Mouse (Mus musculus): ENCODE data around the gene Cyp2d11. TPM values are rescaled to one million over a fixed set of nuclear protein-coding genes. Genes with fewer than 3 reads are reported as not detected.
"Not testable (repeated sequence)": the region's sequence is repeated elsewhere in the genome, so short reads cannot be mapped to it uniquely, and the experiment has no call there.

Gene Cyp2d11
- polyA plus RNA-seq, 1 experiment from 2014 or later, result not detected

GRCm38 (mm10) chr15:82406981-82407380, 13.2 kb upstream of the Cyp2d11 start, which contains the start of gene Cyp2d10:
Gene Cyp2d10 (minus strand): TSS chr15:82407195.
- no peak within 1 kb of the TSS for H3K4me3 ChIP-seq
- no peak within 1 kb of the TSS for H3K9ac ChIP-seq (replicated peaks)
- no peaks in the 10 kb centered on the region for H3K27me3 ChIP-seq
- H3K4me2 ChIP-seq (replicated peaks), result no peak within 1 kb of the TSS
- no peaks in the 10 kb centered on the region for H3K9me3 ChIP-seq
- 93% methylated on average over 6 of the region's 6 CpGs for WGBS
- H3K36me3 ChIP-seq, result no peaks in the 10 kb centered on the region
- no peak for ATAC-seq (replicated peaks)
- no peak within 1 kb of the TSS for H3K27ac ChIP-seq (replicated peaks)
- H3K4me1 ChIP-seq, result no peaks in the 10 kb centered on the region

GRCm38 (mm10) chr15:82404163-82404562, 10.3 kb upstream of the Cyp2d11 start:
- WGBS, result 89% methylated on average over 3 of the region's 3 CpGs
- ATAC-seq (replicated peaks), result no peak
- H3K27me3 ChIP-seq, result no peaks in the 10 kb centered on the region
- no peak overlapping the region for H3K4me2 ChIP-seq (replicated peaks)
- no peaks in the 10 kb centered on the region for H3K4me1 ChIP-seq
- H3K9ac ChIP-seq (replicated peaks), result no peak overlapping the region
- H3K36me3 ChIP-seq, result no peaks in the 10 kb centered on the region
- H3K4me3 ChIP-seq, result no peak overlapping the region
- no peak overlapping the region for H3K27ac ChIP-seq (replicated peaks)
- H3K9me3 ChIP-seq, result no peaks in the 10 kb centered on the region

GRCm38 (mm10) chr15:82403606-82404005, 9.8 kb upstream of the Cyp2d11 start:
- no peak for ATAC-seq (replicated peaks)
- 95% methylated on average over 9 of the region's 9 CpGs for WGBS
- H3K9me3 ChIP-seq, result no peaks in the 10 kb centered on the region
- no peaks in the 10 kb centered on the region for H3K27me3 ChIP-seq
- H3K27ac ChIP-seq (replicated peaks), result no peak overlapping the region
- H3K36me3 ChIP-seq, result no peaks in the 10 kb centered on the region
- H3K9ac ChIP-seq (replicated peaks), result no peak overlapping the region
- H3K4me3 ChIP-seq, result no peak overlapping the region
- H3K4me2 ChIP-seq (replicated peaks), result no peak overlapping the region
- no peaks in the 10 kb centered on the region for H3K4me1 ChIP-seq

GRCm38 (mm10) chr15:82402741-82403140, 8.9 kb upstream of the Cyp2d11 start:
- Histone ChIP-seq H3K36me3 (no peaks in the 10 kb centered on the region), H3K27me3 (no peaks in the 10 kb centered on the region), H3K27ac (replicated peaks) (no peak overlapping the region), H3K4me3 (no peak overlapping the region), H3K4me1 (no peaks in the 10 kb centered on the region), H3K9ac (replicated peaks) (no peak overlapping the region), H3K9me3 (no peaks in the 10 kb centered on the region), H3K4me2 (replicated peaks) (no peak overlapping the region)
- WGBS, result 87% methylated on average over 6 of the region's 6 CpGs
- ATAC-seq (replicated peaks), result no peak

DNA sequence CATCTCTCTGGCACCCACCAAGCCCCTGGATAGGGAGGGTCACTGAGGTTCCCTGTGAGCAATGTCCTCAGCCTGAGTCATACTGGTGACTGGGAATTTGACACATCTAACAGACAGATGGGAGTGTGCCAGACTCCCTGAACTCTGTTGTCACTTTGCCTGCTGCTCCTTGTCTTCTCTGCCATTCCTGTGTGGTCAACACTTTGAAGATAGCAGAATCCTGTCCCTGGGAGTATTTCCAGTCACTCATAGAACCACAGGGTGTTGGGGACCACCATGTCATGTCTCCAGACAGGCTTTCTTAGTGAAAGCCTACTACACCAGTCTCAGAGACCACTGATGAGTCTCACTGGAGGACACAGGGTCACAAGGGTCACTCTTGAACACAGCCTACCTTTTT, 8.3 kb upstream of the Cyp2d11 start:
- no peak for ATAC-seq (replicated peaks)
- no peak overlapping the region for H3K9ac ChIP-seq (replicated peaks)
- no peaks in the 10 kb centered on the region for H3K27me3 ChIP-seq
- no peak overlapping the region for H3K4me2 ChIP-seq (replicated peaks)
- no peaks in the 10 kb centered on the region for H3K4me1 ChIP-seq
- no peak overlapping the region for H3K4me3 ChIP-seq
- H3K36me3 ChIP-seq, result no peaks in the 10 kb centered on the region
- no peaks in the 10 kb centered on the region for H3K9me3 ChIP-seq
- H3K27ac ChIP-seq (replicated peaks), result no peak overlapping the region

DNA sequence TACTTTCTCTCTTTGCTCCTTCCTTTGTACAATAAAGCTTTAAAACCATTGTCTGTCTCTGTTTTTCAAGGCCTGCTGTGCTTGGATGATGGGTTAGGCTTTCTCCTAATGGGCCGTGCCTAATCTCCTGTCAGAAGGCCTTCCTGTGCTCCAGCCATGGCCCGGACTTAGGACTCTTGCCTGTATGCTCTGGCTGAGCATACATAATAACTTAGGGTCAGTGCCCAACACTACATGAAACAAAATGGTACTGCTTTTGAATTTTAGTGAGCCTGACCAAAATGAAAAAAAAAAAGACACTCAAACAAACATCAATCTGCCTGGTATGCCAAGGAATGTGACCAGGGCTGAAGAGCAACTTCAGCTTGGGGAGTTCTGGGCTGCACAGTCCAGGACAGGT, 7.7 kb upstream of the Cyp2d11 start:
- Histone ChIP-seq H3K27ac (replicated peaks) (no peak overlapping the region), H3K4me2 (replicated peaks) (no peak overlapping the region), H3K9ac (replicated peaks) (no peak overlapping the region), H3K27me3 (no peaks in the 10 kb centered on the region), H3K4me3 (no peak overlapping the region), H3K36me3 (no peaks in the 10 kb centered on the region), H3K9me3 (no peaks in the 10 kb centered on the region), H3K4me1 (no peaks in the 10 kb centered on the region)
- ATAC-seq (replicated peaks), result no peak
- WGBS, result 51% methylated on average over 2 of the region's 2 CpGs

DNA sequence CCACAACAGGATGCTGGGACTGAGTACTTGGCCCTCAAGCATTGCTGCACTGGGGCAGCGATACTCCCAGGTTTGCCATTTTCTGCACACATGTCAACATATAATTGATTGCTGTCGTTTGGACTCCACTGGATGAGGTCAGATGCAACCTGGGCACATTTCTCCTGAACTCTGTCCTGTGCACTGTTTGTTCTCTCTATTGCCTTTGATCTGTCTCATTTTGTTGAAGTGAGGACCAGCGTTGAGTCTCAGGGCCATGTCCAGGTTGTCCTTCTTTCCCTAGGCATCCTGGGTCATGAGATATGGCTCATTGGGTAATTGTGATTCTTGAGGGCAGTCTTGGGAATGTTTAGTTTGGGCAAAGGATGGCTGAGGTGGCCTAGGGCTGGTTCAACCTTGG, 2.1 kb upstream of the Cyp2d11 start:
- not testable (repeated sequence) for H3K9ac ChIP-seq (replicated peaks); H3K27me3 ChIP-seq; H3K27ac ChIP-seq (replicated peaks); H3K4me1 ChIP-seq; H3K4me3 ChIP-seq; H3K4me2 ChIP-seq (replicated peaks); H3K36me3 ChIP-seq; H3K9me3 ChIP-seq; ATAC-seq (replicated peaks)
- WGBS, result 94% methylated on average over 3 of the region's 3 CpGs

DNA sequence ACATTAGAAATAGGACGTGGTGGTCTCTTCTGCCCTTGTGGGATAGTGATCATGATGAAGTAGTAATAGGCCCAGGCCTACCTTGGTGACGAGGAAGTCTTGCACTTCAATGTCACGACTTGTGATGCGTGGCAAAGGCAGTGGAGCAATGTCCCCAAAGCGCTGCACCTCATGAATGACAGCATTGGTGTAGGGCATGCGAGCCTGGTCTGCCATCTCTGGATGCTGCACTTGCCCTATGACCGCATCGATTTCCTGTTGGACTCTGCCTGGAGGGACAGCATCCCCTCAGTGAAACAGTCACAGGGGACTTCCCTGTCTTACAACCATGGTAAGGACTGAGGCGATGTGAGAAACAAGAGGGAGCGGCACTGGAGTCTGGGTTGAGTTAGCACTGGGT, 3.9 kb downstream of the Cyp2d11 start:
- H3K9me3 ChIP-seq; H3K4me3 ChIP-seq; H3K36me3 ChIP-seq; H3K9ac ChIP-seq (replicated peaks); H3K27me3 ChIP-seq; H3K4me1 ChIP-seq; ATAC-seq (replicated peaks); H3K4me2 ChIP-seq (replicated peaks); H3K27ac ChIP-seq (replicated peaks): not testable (repeated sequence)
- WGBS, result 93% methylated on average over 10 of the region's 10 CpGs

DNA sequence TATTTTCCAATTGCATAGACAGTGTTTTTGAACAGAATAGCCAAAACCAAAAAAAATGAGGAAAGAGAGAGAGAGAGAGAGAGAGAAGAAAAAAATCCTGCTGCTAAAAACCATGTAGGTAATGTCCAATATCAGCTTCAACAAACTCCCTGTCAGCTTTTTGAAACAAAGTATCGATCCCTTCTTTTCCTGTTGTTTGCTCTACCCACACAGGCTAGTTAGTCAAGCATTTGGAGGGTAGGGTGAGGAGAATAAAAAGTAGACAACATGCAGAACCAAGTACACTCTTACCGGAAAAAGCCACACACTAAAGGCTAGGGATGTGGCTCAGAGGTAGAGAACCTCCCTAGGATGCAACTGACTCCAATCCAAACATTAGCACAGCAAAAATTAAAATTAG, 8.1 kb downstream of the Cyp2d11 start:
- peaks cover 5% of the 10 kb centered on the region for H3K4me1 ChIP-seq
- no peak for ATAC-seq (replicated peaks)
- no peak overlapping the region for H3K9ac ChIP-seq (replicated peaks)
- 94% methylated on average over 2 of the region's 2 CpGs for WGBS
- H3K4me3 ChIP-seq, result no peak overlapping the region
- H3K36me3 ChIP-seq, result no peaks in the 10 kb centered on the region
- no peak overlapping the region for H3K27ac ChIP-seq (replicated peaks)
- H3K4me2 ChIP-seq (replicated peaks), result no peak overlapping the region
- H3K27me3 ChIP-seq, result no peaks in the 10 kb centered on the region
- no peaks in the 10 kb centered on the region for H3K9me3 ChIP-seq

DNA sequence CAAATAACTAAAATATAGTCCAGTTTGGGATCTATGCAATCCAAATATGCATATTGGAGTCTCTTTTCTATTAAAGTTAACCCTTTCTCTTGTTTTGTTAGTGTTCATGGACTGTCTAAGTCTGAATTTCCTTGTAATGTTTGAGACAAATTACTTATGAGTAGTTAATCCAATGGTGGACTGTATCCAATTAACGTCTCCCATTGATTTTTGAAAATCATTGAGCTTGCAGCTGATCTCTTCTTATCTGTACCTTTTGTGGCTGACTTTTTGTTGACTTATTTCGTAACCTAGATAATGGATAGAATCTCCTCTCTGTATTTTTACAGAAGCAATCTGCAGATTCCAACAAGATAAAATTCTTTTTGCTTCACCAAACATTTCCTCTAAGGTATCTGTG, 11.4 kb downstream of the Cyp2d11 start:
- 89% methylated on average over 2 of the region's 2 CpGs for WGBS
- Histone ChIP-seq H3K4me2 (replicated peaks) (no peak overlapping the region), H3K9ac (replicated peaks) (no peak overlapping the region), H3K27ac (replicated peaks) (no peak overlapping the region), H3K4me3 (no peak overlapping the region), H3K9me3 (no peaks in the 10 kb centered on the region), H3K36me3 (no peaks in the 10 kb centered on the region), H3K4me1 (peaks cover 12% of the 10 kb centered on the region), H3K27me3 (no peaks in the 10 kb centered on the region)
- ATAC-seq (replicated peaks), result no peak

DNA sequence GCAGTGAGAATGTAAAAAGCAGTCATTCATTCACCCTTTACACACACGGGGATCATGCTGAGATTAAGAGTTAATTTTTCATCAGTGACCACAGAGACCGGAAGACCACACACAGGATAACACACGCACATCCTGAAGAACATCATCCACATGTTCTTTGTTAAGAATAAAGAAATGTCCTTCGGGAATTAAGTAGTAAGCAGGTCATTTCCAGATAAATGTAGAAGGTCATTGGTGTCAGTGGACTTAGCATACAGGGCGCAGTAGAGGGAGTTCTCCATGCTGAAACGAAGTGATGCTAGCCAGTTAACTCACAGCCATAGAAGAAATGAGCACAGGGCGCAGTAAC, 13.1 kb downstream of the Cyp2d11 start:
- Histone ChIP-seq H3K9ac (replicated peaks) (no peak overlapping the region), H3K27ac (replicated peaks) (no peak overlapping the region)

DNA sequence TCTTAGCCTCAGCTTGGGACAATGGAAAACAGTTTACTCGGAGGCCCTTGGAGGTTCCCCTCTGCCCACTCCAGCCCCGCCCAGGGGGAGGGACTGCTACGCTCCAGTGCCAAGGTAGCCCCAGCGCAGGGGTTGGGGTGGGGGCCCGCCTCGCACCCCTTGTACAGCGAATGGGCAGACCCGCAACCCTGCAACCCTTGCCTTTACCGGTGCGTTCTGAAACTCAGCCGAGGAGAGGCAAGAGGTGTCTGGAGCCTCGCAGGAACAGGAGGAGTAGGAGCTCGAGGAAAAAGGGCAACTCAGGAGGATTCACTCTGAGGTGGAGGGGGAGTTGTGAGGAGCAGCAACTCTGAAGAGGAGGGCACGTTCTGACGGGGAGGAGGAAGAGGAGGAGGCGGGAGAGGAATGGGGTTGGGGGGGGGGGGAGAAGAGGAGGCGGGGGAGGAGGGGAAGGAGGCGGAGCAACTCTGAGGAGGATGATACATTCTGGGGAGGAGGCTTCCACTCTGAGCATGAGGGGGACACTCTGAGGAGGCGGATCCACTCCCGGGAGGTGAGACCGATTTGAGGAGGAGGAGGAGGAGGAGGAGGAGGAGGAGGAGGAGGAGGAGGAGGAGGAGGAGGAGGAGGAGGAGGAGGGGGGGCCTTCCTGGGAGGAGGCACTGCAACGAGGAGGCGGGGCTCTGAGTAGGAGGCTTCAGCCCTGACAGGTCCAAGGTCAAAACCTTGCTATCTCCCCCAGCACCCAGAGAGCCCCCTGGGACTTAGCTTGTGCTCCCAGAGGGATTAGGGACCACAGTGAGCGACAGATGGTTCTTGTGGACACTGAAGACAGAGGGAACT, 13.7 kb downstream of the Cyp2d11 start, which contains the start of gene Cyp2d22:
Cyp2d22 (minus strand) TSS at position 390 of the 843 bp plus-strand sequence.
- 0 out of 2 replicates have a peak within 1 kb of the TSS, but pooled peaks have one; percentile 23 for H3K27ac ChIP-seq (replicated peaks)
- peak within 1 kb of the TSS; percentile 35 for H3K4me3 ChIP-seq
- peak; percentile 85 for ATAC-seq (replicated peaks)
- peak within 1 kb of the TSS; percentile 49 for H3K4me2 ChIP-seq (replicated peaks)
- 0 out of 2 replicates have a peak within 1 kb of the TSS, but pooled peaks have one; percentile 24 for H3K9ac ChIP-seq (replicated peaks)
- WGBS, result 2% methylated on average over 18 of the region's 24 CpGs
- H3K4me1 ChIP-seq, result peaks cover 23% of the 10 kb centered on the region
- no peaks in the 10 kb centered on the region for H3K36me3 ChIP-seq
- no peaks in the 10 kb centered on the region for H3K27me3 ChIP-seq
- H3K9me3 ChIP-seq, result no peaks in the 10 kb centered on the region

More for the DNA sequence above, 13.1 kb downstream of the Cyp2d11 start:
- Histone ChIP-seq H3K27me3 (no peaks in the 10 kb centered on the region), H3K9me3 (no peaks in the 10 kb centered on the region), H3K36me3 (no peaks in the 10 kb centered on the region), H3K4me1 (peaks cover 23% of the 10 kb centered on the region), H3K4me3 (peak overlapping the region; percentile 35), H3K4me2 (replicated peaks) (peak overlapping the region; percentile 49)
- 38% methylated on average over 7 of the region's 7 CpGs for WGBS
- ATAC-seq (replicated peaks), result no peak

GRCm38 (mm10) chr15:82379511-82379870, 14.3 kb downstream of the Cyp2d11 start:
- Histone ChIP-seq H3K36me3 (no peaks in the 10 kb centered on the region), H3K4me2 (replicated peaks) (peak overlapping the region; percentile 49), H3K4me1 (peaks cover 23% of the 10 kb centered on the region), H3K9me3 (no peaks in the 10 kb centered on the region), H3K27me3 (no peaks in the 10 kb centered on the region), H3K4me3 (peak overlapping the region; percentile 35), H3K27ac (replicated peaks) (0 out of 2 replicates have a peak overlapping the region, but pooled peaks have one; percentile 23), H3K9ac (replicated peaks) (0 out of 2 replicates have a peak overlapping the region, but pooled peaks have one; percentile 24)
- peak; percentile 2; the same call in 1 of the 2 replicates for ATAC-seq (replicated peaks)
- WGBS, result 23% methylated on average over 7 of the region's 7 CpGs
